Mouse (Mus musculus) retina, postnatal 1 day (tissue): ENCODE results near the gene Vwce.

Source experiments
- DNase-seq: peaks from one replicate; pipeline ENCODE4 v3.0.0-alpha.2; 2012

Gene Vwce

DNA sequence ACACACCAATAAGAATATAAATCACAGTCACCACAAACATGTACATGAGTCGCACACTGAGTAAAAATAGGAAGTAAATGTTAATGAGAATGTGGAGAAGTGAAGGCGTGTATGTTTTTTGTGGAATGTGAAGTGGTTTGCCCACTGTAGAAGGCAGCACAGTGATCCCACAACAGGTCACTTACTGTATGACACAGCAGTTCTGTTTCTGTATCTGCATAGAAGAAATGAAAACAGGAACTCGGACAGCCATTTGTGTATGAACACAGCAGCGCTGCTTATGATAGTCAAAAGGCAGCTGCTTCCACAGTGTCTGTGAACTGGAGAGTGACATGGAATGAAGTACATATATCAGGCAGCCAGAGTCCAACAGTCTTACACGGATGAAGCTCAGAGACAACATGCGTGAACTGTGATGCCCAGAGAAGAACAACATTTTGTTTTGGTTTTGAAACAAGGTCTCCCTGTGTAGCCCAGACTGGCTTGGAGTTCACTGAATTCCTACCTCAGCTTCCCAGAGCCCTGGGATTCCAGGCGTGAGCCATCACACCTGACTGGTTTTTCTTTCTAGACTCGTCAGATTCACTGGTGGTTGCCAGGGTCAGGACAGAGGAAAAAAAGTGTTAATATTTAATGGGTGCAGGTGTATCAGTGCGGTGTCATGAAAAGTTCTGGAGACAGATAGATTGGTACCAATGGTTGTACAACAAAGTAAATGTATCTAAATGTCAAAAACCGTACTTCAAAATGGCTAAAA is 60.1 kb downstream of the Vwce start:
- DNase-seq: no peak

GRCm38 (mm10) chr19:10695801-10696200 is 61.8 kb downstream of the Vwce start:
- DNase-seq: no peak

GRCm38 (mm10) chr19:10698131-10698991 is 64.3 kb downstream of the Vwce start:
- DNase-seq: no peak

- DNase-seq: no peak
These were observed 65.8 kb downstream of the Vwce start for GRCm38 (mm10) chr19:10699851-10700250.

DNA sequence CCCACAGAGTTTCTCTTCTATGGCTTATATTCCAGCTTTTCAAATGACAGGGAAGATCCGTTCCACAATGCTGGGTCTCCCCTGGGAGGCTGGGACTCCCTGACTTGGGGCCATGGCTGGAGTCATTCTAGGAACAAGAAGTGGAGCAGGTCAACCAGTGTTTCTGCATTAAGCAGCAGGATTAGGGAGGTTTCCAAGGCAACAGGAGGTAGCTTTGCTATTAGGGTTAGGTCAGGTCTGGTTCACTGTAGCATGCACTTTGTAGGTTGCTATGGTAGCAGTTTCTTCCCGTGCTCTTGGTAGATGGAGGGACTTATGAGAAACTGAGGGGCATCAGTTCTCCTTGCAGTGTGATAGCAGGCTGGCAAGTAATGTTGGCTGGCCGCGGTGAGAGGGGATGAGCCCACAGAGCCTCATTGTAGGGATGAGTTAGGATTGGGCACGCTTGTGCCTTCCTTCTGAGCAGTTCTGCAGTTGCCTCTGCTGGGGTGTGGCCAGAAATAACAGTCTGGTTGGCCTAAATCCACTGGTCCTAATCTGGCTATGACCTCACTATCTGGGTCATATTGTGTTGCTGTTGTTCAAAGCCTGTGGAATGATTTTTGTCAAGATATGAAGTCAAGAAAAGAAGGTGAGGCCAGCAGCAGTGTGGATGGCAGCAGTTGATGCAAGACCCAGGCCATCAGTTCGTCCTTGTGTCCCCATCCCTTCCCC is 67.2 kb downstream of the Vwce start:
- DNase-seq: peak; percentile 77

- DNase-seq: no peak
These were observed 68.1 kb downstream of the Vwce start for GRCm38 (mm10) chr19:10702125-10702524.

- no peak for DNase-seq
These were observed 69.5 kb downstream of the Vwce start for GRCm38 (mm10) chr19:10703470-10703869.

DNA sequence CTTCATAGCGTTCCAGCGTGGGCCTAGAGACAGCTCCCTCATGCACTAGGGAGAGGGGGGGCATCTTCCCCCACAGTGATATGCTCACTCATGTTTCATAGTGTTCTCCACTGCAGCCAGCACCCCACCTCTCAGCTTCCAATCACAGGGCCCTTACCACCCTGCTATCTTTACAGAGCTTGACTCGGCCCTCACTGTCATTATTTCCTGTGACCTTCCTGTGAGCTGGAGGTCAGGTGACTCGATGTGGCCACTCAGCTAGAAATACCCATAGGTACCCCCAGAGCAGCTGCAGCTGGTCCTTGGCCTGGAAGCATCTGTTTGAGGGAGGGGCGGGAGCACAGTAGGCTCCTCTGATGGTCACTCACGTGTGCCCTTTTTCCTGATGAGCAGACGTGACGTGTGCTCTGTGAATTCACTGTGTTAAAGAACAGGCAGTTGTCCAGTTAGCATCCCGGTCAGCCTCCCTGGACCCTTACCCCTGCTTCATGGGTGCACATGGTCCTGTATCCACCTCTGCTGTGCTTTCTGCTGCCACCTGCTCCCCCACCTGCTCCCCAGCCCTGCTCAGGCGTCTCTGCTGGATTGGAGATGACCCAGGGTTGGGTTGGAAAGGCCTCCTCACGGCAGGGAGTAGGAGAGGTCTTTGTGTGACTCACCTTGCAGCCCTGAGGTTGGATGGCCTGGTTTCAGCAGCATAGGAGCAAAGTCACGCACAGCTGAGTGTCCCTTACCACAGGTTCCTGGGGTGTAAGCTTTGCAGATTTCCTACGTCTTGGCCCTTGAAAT is 73.3 kb downstream of the Vwce start:
- no peak for DNase-seq

- no peak for DNase-seq
These were observed 73.9 kb downstream of the Vwce start for GRCm38 (mm10) chr19:10707881-10708280.

GRCm38 (mm10) chr19:10708900-10709299 is 74.9 kb downstream of the Vwce start:
- no peak for DNase-seq

DNA sequence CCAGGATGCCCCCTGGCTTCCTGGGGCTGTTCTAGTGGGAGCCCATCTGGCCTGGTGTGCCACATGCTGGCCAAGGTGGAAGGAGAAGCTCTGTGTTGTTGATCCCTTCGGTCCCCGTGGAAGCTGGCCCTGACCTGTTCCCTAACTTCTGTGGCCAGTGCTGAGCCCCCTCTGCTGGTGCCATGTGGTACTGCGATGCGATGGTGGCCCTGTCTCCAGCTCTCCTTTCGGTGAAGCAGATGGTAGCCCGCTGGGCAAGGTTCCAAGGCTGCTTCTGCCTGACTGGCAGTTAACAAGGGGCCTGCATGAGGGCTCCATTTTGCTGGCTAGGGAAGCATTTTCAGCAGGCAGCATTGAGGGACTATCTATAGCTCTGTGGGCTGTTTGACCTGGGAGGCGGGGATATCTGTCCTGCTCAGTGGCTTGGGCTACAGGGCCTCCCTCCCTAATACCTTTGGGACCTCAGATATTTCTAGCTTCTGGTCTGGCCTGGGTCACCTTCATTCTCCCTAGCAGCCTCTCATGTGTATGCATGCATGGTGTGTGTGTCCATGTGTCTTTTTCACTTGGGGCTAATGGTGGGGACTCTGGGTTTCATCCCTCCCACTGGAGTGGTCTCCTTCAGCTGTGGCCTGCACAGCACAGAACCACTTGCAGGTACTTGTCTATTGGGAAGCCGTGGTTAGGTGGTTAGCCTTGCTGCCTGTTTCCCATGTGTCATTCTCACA is 75.5 kb downstream of the Vwce start:
- peak; percentile 99 for DNase-seq

DNA sequence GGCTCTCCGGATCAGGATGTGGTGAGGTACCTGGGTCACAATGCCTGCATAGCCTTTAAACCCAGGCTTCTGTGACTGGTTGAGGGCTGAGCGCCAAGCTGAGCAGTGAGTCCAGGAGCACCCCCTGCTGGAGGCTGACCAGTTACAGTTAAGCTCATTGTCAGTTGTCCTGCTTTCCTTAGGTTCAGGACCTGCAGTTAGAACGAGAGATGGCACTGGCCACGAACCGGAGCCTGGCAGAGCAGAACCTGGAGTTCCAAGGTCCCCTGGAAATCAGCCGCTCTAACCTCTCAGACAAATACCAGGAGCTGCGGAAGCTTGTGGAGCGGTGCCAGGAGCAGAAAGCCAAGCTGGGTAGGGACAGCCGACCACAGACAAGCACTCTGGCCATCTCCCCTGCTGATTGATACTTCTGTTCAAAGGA is 76.1 kb downstream of the Vwce start:
- DNase-seq: peak; percentile 84

DNA sequence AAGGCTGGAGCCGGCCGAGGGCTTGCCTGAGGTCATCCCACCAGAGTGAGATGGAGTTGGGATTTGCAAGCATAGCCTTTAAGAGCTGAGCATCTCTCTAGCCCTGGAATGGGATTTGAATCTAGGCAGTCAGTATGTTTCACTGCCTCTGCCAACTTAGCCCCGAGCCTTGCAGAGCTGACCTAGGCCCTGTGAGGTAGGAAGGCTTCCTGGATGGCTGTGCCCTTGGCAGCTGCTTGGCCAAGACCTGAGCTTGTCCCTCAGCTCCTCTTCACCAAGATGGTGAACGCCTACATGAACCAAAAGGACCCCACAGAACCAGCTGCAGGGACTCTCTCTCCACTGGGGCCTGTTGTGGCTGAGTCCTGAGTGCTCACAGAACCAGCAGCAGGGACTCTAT is 76.7 kb downstream of the Vwce start:
- DNase-seq: no peak

GRCm38 (mm10) chr19:10712194-10712593 is 78.2 kb downstream of the Vwce start:
- no peak for DNase-seq

- DNase-seq: no peak
These were observed 78.6 kb downstream of the Vwce start for GRCm38 (mm10) chr19:10712646-10713045.

GRCm38 (mm10) chr19:10713551-10713950 is 79.5 kb downstream of the Vwce start:
- no peak for DNase-seq

DNA sequence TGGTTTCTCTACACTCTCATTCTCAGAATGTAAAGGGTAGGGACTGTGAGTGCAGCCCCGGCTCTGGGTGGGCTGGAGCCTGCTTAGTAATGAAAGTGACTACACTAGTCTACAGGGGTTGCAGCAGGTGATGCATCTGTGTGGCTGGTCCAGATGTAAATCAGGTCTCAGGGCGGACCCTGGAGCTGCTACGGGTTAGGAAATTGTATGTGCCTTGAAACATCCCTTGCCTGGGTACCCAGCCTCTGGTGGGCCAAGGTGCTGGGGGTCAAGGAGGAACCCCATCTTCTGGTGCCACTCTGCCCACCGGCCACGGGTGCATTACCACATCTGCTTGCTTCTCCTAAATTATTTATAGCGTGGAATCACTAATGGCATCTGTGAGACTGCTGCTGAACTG is 80.2 kb downstream of the Vwce start:
- DNase-seq: no peak

- peak; percentile 84 for DNase-seq
These were observed 80.9 kb downstream of the Vwce start for GRCm38 (mm10) chr19:10714682-10715475.

- DNase-seq: no peak
These were observed 81.5 kb downstream of the Vwce start for GRCm38 (mm10) chr19:10715476-10715875.
